Mouse (Mus musculus) layer of hippocampus, adult 11-12 months (tissue): Measurements from ENCODE around the gene Gm20388.
"Not testable (repeated sequence)": the region's sequence is repeated elsewhere in the genome, so short reads cannot be mapped to it uniquely, and the experiment has no call there.

Source experiments
- DNase-seq: peaks from one replicate; pipeline ENCODE4 v3.0.0; 2022; ENCODE audit warnings: low spot score

Gm20388 gene

DNA sequence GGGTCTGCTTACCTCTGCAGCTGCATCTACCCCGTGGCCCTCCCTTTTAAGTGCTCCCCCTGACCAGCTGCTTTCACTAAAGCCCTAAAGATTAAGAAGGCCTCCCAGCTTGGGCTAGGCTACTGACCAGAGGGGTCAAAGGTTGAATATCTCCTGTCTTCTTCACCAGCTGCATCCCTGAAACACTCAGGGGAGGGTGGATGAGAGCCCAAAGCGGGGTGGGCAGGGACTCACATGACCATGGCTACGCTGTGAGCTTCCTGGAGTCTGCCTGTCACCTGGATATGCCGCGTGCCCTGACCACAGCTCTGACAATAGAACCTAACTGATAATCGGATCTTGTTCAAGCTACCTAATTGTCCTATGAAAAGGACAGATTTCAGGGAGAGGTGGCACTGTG is 2712.1 kb downstream of the Gm20388 start, which contains the start of gene Pabpn1l:
Pabpn1l (minus strand) TSS at position 13 of the 400 bp plus-strand sequence.
- no peak for DNase-seq

- no peak for DNase-seq
Observed at GRCm38 (mm10) chr8:122623844-122624642, 2713.4 kb downstream of the Gm20388 start.

DNA sequence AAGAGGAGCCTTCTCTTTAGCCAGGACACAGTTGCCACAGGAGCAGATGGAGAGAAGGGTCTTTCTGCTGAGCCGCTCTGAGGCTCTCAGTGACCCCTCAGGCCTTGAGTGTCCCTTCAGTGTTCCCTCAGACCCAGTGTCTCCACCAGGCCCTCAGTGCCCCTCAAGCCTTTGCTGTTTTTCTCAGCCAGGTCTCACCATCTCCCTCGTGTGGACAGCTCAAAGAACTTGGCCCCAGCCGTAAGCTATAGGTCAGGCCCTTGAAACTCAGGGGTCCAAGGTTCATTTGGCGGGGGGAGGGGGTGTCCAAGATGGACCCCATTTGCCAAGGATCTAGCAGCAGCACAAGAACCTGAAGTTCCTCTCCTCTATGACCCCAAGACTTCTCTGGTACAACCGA is 2714.0 kb downstream of the Gm20388 start:
- DNase-seq: no peak

DNA sequence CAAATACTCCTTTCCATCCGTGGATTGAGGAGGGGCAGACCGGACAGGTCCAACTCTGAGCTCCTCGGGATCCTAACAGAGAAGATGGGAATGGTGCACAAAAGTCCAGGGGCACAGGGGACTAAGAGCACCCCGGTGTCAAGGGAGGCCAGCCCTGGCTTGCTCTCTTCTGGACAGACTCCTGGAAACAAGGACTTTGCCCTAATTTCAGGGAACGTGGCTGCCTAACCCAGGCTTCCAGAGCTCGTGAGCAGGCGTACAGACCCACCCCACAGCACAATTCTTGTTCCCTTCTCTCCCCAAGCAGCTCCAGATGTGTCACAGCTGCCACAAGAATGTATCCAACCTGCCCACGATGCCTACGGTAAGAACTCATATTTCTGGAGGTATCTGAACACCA is 2715.2 kb downstream of the Gm20388 start:
- no peak for DNase-seq

DNA sequence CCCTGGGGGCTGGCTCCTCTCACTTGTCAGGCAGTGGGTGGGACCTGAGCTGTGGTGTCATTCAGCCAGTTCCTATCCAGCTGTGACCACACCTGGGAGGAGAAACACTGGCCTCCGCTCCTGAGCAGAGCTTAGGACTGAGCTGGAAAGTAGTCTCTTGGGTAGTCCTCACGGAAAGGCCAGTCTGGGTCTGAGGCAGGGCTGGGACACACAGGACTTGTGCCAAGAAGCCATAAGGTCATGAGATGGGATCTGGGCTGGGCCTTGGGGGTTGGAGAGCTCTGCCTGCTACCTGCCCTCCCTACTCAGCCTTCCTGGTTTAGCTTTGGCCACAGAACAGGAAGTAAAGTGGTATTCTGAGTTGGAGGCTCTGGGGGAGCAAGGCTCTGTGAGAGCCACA is 2716.3 kb downstream of the Gm20388 start:
- DNase-seq: no peak

DNA sequence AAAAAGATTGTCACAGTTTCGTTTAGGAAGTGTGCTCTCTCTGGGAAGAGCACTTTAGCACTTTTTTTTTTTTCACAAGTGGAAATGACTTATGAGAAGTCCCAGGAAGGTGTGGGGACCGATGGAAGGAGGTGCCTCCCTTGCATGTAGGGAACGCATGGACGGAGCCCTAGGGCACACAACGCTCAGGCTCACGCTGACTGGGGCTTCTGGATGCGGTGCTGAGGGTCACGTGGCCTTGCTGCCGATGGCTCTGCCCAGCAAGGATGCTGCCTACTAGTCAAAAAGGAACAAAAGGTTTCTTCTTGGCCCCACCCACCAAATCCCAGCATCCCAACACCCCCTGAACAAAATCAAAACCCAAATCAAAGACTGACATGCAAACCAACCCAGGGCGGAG is 2718.7 kb downstream of the Gm20388 start:
- DNase-seq: no peak

- no peak for DNase-seq
Observed at GRCm38 (mm10) chr8:122630696-122631095, 2720.1 kb downstream of the Gm20388 start.

DNA sequence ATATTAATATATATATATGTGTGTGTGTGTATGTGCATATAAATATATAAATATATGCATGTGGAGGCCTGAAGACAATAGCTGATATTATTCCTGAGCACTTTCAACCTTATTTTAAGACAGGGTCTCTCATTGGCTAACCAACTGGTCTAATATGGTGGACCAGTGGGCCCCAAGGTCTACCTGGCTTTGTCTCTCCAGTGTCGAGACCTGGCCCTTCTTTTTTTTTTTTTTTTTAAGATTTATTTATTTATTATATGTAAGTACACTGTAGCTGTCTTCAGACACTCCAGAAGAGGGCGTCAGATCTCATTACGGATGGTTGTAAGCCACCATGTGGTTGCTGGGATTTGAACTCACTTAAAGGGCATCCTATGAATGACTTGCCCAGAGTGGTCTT is 2721.5 kb downstream of the Gm20388 start:
- not testable (repeated sequence) for DNase-seq

- no peak for DNase-seq
Observed at GRCm38 (mm10) chr8:122633205-122633604, 2722.6 kb downstream of the Gm20388 start.

DNA sequence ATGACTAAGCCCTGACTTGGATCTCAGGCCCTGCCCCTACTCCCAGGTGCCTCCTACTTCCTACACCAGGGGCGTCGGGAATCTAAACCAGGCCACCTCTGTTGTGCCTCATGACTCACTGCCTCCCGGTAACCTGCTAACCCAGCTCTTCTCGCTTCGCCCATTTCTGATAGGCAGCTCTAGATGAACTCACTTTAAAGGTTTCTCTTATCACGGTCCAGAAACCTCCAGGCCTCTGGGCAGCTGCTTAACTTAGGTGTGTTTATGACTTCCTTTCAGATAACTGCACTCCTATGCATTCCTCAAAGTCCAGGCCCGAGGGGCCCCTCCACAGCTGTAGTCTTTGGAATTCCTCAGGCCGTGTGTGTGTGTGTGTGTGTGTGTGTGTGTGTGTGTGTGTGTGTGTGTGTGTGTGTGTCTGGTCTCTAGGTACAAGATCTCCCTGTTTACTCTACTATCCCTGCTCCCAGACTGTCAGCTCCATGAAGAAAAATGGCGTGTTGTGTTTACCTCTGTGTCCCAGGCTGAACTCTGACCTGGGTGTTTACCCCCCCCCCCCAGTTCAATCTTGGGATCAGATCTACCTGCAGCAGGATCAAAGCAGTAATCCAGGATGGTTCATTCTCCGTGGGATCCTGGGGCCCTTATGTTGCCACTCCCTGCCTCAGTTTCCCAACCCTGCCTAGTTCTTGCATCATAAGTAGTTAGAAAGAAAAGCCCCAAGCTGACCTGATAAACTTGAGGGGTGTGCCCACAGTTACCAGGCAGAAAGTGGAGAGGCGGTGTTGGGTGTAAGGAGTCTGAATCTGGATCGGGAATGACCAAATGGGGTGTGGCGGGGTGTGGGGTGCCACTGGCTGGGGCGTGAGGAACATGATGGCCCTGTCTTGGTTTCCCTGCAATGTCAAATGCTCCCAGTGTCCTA is 2725.5 kb downstream of the Gm20388 start:
- no peak for DNase-seq

DNA sequence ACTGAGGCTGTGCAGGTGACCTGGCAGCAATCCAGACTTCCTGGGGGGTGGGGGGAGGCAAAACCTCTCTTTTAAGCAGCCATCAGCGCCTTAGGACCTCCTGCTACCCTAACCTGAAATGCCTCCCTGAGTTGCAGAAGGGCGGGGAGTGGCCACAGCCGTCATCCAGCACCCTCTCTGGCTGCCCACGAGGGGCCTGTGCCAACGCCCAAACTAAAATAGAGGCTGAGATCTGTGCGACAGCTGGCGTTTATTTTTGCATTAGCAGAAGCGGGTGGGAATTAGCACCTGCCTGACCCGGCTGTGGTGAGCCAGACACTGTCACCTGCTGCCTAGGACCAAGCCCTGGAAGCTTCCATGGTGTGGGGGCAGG is 2726.1 kb downstream of the Gm20388 start:
- no peak for DNase-seq

DNA sequence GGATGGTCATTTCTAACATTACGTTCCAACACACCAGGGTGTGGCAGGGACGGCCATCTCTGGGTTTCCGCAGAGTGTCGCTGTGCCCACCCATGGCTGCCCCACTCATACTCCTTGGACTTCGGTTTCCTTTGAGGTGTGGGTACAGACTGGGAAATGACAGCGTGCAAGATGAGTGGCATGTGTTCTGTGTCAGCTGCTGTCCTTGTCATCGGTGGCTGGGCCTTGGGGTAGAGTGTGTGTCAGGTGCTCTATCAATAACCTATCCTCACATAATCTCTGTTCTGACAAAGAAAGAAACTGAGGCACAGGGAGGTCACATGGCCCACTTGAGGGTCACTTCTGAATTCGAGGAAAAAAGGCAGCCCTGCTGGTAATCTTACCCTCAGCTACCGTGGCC is 2726.6 kb downstream of the Gm20388 start:
- DNase-seq: no peak

GRCm38 (mm10) chr8:122638601-122639000 is 2728.0 kb downstream of the Gm20388 start:
- DNase-seq: no peak

GRCm38 (mm10) chr8:122639521-122640248 is 2729.0 kb downstream of the Gm20388 start:
- DNase-seq: peak; percentile 40

GRCm38 (mm10) chr8:122640825-122641224 is 2730.2 kb downstream of the Gm20388 start:
- no peak for DNase-seq

DNA sequence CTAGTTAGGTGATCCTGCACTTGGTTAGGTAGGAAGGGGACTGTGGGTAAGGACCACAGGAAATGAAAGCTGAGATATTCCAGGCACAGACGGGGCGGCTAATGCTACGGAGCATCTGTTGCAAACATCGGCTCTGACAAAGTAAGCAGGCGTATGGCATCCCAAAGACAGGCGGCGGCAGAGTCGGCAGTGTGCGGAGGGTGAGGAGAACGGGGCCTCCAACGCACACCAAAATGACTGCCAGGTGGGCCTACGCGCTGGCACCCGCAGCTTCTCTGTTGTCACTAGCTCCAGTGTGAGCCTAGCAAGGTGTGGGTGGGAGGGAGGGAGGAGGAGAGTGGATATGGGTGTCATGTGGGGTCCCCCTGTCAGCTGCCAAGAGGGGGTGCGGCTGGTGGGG is 2730.8 kb downstream of the Gm20388 start:
- peak; percentile 75 for DNase-seq

GRCm38 (mm10) chr8:122642071-122642470 is 2731.4 kb downstream of the Gm20388 start:
- DNase-seq: peak; percentile 39

DNA sequence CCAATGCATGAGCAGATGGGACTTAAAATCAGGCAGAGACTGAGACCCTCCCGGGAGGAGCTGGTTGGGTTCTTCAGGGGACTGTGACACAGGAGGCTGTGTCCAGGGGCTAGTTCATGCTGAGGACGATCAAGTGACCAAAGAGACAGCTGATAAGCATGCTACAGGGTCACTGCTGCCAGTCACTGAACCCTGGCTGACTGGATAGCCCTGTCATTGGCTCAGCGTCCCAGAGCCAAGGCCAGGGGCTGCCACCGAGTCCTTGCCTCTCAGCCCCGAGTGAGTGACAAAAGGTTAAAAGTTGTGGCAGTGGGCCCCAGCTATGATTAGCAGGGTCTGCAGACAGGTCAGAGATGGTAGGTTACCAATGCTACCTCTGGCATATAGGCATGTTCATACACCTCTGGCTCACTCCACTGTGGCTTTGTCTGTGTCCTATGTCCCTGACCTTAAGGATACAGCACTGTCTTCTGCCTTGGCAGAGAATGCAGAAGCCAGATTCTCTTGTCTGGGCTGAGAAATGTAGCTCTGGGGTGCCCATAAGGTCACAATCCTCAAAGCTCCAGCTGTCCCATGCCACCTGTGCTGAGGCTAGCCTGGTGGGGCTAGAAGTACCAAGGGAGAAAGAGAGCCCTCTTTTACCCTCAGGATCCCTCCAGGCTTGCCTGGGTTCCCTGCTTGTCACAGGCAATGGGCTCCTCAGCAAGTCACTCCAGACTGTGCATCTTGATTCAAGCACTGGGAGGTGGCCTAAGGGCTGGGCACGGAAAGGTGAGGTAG is 2733.7 kb downstream of the Gm20388 start:
- DNase-seq: no peak

- no peak for DNase-seq
Observed at GRCm38 (mm10) chr8:122646337-122646736, 2735.7 kb downstream of the Gm20388 start.

DNA sequence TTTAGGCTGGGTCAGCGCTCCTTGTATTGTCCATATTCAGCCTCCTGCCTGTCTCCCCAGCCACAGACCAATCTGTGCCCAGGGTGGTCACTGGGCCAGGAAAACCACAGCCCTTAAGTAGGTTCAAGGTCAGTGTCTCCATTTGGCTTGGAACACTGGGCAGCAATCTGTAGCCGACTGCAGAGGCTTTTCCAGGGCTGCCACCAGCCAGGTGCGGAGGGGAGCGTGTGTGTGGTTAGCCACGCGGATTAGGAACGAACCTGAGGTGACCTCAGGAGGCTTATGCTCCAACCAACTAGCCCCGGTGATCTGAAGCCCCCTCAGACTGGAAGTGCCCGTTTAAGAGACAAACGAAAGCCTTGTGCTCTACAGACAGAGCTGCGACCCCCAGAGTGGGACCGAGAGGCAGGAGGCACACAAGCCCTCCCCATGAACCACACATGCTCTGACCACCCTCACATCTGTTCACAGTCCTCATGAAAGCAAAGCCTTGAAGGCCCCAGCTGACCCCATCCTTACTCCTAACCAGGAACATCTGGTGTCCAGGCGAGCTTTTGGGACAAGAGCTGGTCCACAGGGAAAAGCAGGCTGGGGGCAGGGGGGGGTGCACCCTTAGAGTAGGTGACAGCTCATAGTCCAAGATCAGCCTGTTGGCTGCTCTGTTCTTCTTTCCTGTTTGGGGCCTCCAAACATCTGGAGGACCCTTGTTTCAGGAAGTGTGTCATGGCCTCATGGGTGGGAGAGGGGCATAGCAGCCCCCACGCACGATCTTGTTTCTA is 2737.7 kb downstream of the Gm20388 start:
- DNase-seq: no peak
